Mouse (Mus musculus) spleen, adult 18-20 months (tissue): ENCODE data around the gene Ldlrad3.
A peak's percentile ranks its signal among the peaks of the same experiment; 100 is the strongest.

Experiments used
- DNase-seq, 2 experiments: peaks; one replicate each; pipeline ENCODE4 v3.0.0; 2022; ENCODE audit warnings: mixed read lengths in 2 of 2

Ldlrad3 gene

GRCm38 (mm10) chr2:102033818-102034512, 152.2 kb downstream of the Ldlrad3 start:
- DNase-seq: no peak

GRCm38 (mm10) chr2:102032713-102033343, 153.4 kb downstream of the Ldlrad3 start:
- no peak for DNase-seq

GRCm38 (mm10) chr2:102030652-102031051, 155.5 kb downstream of the Ldlrad3 start:
- peak in 1 of 2 experiments; percentile 57 for DNase-seq

DNA sequence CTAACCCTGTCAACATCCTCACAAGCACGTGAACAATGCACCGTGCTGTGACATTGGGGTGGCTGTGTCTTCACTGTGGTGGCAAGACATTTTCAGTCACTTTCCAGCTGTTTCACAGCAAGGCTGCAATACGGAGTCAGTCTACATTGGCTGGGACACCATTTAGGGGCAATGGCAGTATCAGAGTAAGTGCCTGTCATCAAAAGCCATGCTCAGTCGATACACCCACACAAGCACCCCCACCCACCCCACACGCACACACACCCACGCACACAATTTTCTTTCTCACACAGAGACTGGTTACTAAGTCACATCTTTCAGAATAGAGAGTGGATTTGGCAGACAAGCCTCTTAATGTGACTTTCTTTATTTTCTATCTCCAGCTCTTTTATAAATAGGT, 156.0 kb downstream of the Ldlrad3 start:
- DNase-seq: no peak

GRCm38 (mm10) chr2:102029682-102030081, 156.5 kb downstream of the Ldlrad3 start:
- no peak for DNase-seq

DNA sequence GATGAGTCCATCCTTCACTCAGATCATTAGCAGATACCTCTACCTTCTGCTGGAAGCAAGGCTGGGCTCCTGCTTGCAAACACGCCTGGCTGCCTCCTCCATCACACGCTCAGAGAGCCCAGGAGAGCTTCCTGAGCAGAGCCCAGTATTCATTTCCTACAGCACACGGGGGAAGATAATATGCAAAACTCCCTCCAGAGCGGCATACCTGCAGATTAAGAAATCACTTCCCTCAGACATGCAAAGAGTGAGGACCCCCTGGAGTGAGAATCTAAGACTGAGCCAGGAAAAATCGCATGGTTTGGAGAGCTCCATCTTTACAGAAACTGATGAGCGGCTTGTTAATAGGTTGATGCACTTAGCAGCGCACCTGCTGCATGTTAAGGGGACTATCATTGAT, 158.9 kb downstream of the Ldlrad3 start:
- no peak for DNase-seq

GRCm38 (mm10) chr2:102026156-102026555, 160.0 kb downstream of the Ldlrad3 start:
- no peak for DNase-seq

DNA sequence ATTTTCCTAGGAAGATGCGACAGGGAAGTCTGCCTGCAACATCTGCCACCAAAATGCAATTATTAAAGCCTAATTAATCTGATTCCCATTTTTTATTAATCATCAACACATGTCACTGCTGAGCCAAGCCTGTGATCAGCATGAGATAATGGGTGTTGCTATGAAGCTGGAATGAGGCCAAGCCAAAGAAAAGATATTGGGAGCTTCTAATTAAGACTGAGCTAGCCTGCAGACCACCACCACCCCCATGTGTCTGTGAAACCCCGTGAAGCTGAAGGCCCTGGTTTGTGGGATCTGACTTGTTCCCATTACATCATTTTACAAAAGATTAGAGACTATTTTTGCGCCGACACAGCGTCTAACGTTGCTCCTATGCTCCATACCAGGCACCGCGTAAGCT, 161.7 kb downstream of the Ldlrad3 start:
- no peak for DNase-seq

GRCm38 (mm10) chr2:102021371-102022084, 164.7 kb downstream of the Ldlrad3 start:
- DNase-seq: no peak

DNA sequence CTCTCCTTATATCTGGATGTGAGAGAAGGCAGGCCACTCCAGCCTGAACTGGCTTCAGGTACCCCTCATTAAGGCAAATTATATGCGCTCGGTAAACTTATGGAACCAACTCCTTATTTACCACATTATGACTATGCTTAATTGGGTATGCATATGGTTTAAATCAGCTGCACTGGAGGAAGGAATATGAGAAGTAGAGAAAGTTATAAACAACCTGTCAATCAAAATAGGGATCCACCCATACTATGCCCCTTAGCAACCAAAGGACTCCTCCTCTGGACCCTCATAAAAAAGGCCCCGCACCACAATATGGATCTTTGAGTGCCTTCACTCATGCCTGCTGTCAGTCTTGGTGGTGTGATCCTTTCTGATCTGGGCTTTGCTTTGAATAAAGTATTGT, 165.6 kb downstream of the Ldlrad3 start:
- DNase-seq: no peak

DNA sequence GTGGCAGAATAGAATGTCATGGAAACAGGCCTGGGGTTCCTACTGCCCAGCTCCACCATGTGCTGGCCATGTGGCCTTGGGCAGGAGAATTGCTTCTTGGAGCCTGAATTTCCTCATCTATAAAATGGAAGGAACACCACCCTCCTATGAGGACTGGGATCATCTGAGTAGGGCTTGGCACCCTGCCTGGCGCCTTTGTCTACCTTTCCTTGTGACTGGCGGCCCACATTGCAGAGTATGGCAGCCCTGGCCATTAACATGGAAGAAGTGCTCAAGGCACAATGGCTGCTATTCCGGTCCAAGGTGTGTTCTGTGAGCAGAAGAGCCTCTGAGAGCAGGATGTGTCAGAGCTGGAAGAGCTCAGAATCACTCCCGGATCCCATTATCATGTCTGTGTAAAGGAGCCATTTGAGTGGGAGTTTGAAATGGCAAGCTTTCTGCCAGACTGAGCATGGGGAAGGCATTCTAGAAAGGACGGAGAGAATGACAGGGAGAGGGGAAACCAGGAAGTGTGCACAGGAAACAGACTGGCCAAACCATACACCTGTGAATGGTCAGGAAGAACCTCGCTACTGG, 171.6 kb downstream of the Ldlrad3 start:
- DNase-seq: no peak

- DNase-seq: no peak
These were observed 174.7 kb downstream of the Ldlrad3 start for GRCm38 (mm10) chr2:102011311-102011975.

- DNase-seq: no peak
These were observed 176.4 kb downstream of the Ldlrad3 start for GRCm38 (mm10) chr2:102009766-102010265.

DNA sequence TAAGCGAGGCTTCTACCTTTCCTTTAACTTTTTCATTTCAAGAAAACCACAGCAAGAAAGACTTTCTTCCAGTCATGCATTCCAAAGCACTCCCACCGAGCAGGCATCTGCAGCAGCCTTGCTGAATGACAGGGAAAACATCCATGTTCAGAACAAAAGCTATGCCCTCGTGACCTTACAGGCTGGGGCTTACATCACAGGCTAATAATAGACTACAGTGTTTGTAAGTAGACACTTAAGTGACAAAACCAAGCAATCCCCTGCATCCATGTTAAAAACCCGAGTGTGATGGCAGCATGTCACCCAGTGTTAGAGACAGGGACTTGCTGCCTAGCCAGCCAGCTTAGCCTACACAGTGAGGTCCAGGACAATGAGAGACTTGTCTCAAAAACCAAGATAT, 180.0 kb downstream of the Ldlrad3 start:
- no peak for DNase-seq

- no peak for DNase-seq
These were observed 180.7 kb downstream of the Ldlrad3 start for GRCm38 (mm10) chr2:102005377-102006007.

DNA sequence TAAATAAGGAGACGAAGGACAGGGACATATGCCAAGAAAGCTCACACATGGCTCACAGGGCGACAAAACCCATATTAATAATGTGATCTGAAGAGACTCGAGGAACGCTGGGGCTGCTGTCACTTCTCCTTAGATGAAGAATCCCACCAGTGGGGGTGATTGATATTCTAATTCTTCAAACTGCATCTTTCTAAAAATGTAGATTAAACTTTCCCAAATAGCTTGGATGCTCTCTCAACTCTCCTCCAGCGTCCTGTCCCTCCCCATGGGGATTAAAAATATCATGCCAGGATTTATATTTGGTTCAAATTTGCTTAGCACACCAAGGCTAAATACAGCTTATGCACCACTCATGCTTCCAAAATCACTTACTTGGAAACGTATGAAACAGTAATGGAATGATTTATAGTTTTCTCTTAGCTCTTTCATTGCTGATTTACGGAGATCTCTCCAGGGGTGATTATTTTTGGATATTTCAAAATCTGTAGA, 182.4 kb downstream of the Ldlrad3 start:
- DNase-seq: no peak

DNA sequence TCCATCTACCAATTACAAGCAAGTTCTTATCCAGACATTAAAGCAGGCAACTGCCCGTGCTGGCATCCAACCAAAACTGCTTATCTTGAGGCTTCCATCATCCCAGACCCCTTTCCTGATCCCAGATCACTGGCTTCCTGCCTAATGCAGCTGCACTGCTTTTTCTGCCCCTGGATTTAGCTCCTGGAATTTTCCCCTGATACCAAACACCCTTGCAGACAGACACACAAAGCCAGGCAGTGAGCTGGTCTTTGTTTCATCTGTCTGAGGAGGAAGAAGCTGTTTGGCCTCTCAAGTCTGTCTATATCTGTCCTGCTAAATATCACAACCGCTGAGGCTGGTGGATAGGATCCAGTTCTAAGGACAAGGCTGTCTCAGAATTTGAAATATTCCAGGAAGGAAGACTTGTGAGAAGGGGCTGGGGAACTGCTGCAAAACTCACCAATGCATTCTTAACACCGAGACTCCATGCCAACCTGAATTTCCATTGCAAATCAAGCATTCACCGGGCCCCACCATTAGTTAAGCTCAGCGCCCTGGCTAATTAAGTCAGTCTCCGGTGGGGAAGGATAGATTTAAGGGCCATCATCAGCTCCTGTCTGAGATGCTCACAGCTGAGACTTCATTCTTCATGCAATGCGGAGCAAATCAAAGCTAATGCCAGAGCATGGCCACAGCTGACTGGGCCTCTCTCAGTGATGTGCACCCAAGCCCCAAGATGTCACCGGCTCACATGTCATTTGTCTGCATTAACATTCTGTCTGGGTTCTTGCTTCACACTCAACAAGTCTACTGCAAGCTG, 183.0 kb downstream of the Ldlrad3 start:
- no peak for DNase-seq

GRCm38 (mm10) chr2:102002408-102002973, 183.7 kb downstream of the Ldlrad3 start:
- DNase-seq: no peak

- no peak for DNase-seq
These were observed 184.5 kb downstream of the Ldlrad3 start for GRCm38 (mm10) chr2:102001661-102002060.

DNA sequence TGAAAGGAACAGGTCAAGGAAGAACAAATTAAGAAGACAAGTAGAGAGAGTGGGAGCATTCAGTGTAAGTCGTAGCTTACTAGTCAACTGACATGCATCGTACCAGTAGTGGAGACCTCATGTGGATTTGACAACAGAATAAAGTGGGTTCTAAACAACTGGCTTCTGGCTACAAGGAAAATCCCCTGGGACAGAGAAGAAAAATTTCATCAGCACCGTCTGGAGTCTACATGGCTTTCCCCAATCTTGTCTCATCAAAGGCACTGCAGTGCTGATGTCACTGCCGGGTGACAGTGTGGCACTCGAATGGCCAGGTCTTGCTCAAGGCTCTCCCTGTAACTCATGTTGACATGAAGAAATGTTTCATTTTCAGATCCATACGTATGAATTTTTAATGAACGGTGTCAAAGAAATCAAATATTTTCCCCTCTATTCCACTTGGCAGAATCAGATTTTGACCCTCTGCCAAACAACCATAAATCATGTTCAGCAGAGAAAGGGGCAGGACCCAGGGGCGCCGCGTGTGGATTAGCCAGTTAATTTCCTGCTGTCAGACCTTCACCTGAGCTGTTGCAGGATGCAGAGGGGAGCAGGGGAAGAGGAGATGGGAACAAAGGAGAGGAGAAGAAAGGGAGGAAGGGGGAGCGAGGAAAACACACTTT, 187.1 kb downstream of the Ldlrad3 start:
- DNase-seq: no peak
